Mouse (Mus musculus) intestine, embryonic 16.5 days (tissue): Measurements from ENCODE around the gene Camkk2. TPM values are rescaled to one million over a fixed set of nuclear protein-coding genes. Genes with fewer than 3 reads are reported as not detected.

ENCODE experiments used
- ATAC-seq: fragments of 200-750 bp; cut with Nextera tagmentation; 2 replicates; pipeline ENCODE4 v1.8.0; 2017; ENCODE audit warnings: moderate TSS enrichment, moderate library complexity
- H3K27ac ChIP-seq: fragments of 300-500 bp; sonication (generic); 2 replicates; pipeline ENCODE4 v1.5.1; 2014; ENCODE audit warnings: mild to moderate bottlenecking, low read length
- H3K27me3 ChIP-seq: fragments of 300-500 bp; sonication (generic); replicated peaks from 2 replicates; pipeline ENCODE4 v1.6.1; 2014; ENCODE audit warnings: low read length, control low read depth, mixed read lengths; ENCODE audit not compliant: control insufficient read depth, insufficient read depth
- H3K36me3 ChIP-seq: fragments of 300-500 bp; sonication (generic); 2 replicates; pipeline ENCODE4 v1.6.1; 2014; ENCODE audit warnings: low read length, control low read depth; ENCODE audit not compliant: control insufficient read depth, insufficient read depth
- H3K4me1 ChIP-seq: fragments of 300-500 bp; sonication (generic); 2 replicates; pipeline ENCODE4 v1.6.1; 2014; ENCODE audit warnings: low read length, control low read depth, mixed read lengths; ENCODE audit not compliant: control insufficient read depth, insufficient read depth
- H3K4me2 ChIP-seq: fragments of 300-500 bp; sonication (generic); 2 replicates; pipeline ENCODE4 v1.6.1; 2014; ENCODE audit warnings: low read depth, low read length, control low read depth
- H3K4me3 ChIP-seq: fragments of 300-500 bp; sonication (generic); 2 replicates; pipeline ENCODE4 v1.5.1; 2014; ENCODE audit warnings: mild to moderate bottlenecking, low read length
- H3K9ac ChIP-seq: fragments of 300-500 bp; sonication (generic); 2 replicates; pipeline ENCODE4 v1.6.1; 2014; ENCODE audit warnings: low read depth, low read length
- H3K9me3 ChIP-seq: fragments of 300-500 bp; sonication (generic); 2 replicates; pipeline ENCODE4 v1.6.1; 2016; ENCODE audit warnings: low read length, control low read depth; ENCODE audit not compliant: control insufficient read depth
- WGBS: fragments of 180-500 bp; shearing (Covaris S2); extraction: QIAGEN DNeasy Blood & Tissue Kit; methylation state at CpG from one replicate; pipeline ENCODE4 v1.1.7; 2014; 5-methylcytosine and 5-hydroxymethylcytosine counted together
- polyA plus RNA-seq: library from polyadenylated mRNA; unstranded; fragments of >200 nt; fragmentation: Nextera tagmentation; extraction: Ambion mirVana; gene quantifications from 2 replicates; pipeline ENCODE4 v1.2.1, GENCODE M21; 2015

The Camkk2 gene
- polyA plus RNA-seq, 1 experiment from 2014 or later, result 17.1 TPM

DNA sequence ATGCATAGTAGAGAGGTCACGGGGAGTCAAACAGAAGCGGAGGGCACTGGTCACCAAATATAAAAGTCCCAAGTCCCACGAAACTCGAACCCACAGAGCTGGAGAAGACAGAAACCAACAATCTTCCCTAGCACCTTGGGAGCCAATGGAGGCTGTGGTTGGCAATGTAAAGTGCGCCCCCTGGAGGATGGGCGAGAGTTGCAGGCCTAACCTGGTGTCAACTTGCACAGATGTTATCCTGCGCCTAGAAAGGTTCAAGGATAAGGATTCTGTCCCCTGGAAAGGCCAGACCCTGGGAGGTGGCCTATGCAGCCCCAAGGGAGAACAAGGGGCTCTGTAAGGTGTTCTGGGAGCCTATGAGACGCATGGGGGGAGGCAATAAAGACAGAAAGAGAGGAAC, 47.9 kb downstream of the Camkk2 start:
- H3K27me3 ChIP-seq, result no peaks in the 10 kb centered on the region
- no peaks in the 10 kb centered on the region for H3K36me3 ChIP-seq
- peak overlapping the region; percentile 50; the same call in 1 of the 2 replicates for H3K9ac ChIP-seq
- H3K4me3 ChIP-seq, result no peak overlapping the region
- ATAC-seq, result no peak
- H3K27ac ChIP-seq, result peak overlapping the region; percentile 68
- 65% methylated on average over 8 of the region's 8 CpGs for WGBS
- no peak overlapping the region for H3K4me2 ChIP-seq
- H3K4me1 ChIP-seq, result peaks cover 19% of the 10 kb centered on the region
- H3K9me3 ChIP-seq, result no peaks in the 10 kb centered on the region

DNA sequence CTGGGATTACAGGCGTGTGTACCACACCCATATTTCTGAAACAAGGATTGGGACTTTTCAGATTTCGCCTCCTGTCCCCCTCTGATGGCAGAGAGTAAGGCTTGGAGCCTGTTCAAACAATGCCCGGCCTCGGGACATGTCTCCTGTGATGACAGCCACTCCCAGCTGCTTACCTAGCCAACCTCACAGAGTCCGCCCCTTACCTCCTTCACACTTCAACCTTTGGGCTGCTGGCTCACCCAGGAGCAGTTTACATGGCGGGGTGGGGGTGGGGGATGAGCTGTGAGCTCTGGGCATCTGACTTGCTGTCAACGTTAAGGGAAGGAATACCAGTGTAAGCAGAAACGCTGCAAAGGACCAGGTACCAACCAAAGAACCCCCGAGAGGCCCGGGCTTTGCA, 48.4 kb downstream of the Camkk2 start:
- Histone ChIP-seq H3K4me1 (peaks cover 19% of the 10 kb centered on the region), H3K27ac (no peak overlapping the region), H3K4me2 (no peak overlapping the region), H3K36me3 (no peaks in the 10 kb centered on the region), H3K9me3 (no peaks in the 10 kb centered on the region), H3K9ac (no peak overlapping the region), H3K27me3 (no peaks in the 10 kb centered on the region), H3K4me3 (no peak overlapping the region)
- 0 out of 2 replicates have a peak, but pooled peaks have one; percentile 23 for ATAC-seq
- 68% methylated on average over 10 of the region's 10 CpGs for WGBS

DNA sequence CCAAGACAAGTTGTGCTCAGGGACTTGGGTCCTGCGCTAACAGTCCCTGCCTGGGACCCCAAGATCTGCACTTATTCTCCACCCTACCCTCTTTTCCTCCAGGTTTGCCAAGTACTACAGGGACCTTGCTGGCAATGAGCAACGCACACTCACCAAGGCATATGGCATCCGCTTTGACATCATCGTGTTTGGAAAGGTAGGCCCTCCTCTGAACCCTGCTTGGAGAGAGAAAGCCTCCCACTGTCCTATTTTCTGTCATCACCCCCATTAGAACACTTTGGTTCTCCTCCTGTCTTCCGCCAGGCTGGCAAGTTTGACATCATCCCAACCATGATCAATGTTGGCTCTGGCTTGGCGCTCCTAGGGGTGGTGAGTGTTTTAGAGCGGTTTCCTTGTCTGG, 52.1 kb downstream of the Camkk2 start:
- 89% methylated on average over 7 of the region's 7 CpGs for WGBS
- Histone ChIP-seq H3K4me3 (no peak overlapping the region), H3K36me3 (no peaks in the 10 kb centered on the region), H3K4me2 (no peak overlapping the region), H3K9ac (no peak overlapping the region), H3K9me3 (no peaks in the 10 kb centered on the region), H3K27ac (no peak overlapping the region), H3K4me1 (peaks cover 12% of the 10 kb centered on the region), H3K27me3 (no peaks in the 10 kb centered on the region)
- ATAC-seq, result no peak

DNA sequence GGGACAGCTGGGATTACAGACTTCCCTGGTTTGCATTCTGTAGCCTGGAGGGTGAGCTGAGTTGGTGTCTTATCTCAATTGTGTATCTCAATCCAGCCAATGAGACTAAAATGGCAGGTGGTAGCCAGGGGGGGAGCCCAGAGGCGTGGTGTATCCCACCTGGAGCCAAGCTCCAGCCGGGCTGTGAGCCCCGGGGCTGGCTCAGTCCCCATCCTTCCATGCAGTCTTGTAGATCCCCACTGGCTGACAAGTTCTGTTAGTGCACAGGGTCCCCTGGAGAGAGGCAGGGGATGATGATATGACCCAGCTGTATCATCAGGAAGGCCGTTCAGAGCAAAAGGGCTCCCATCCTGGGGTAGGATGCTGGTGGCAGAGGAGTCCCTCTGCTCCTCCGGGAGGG, 52.6 kb downstream of the Camkk2 start:
- Histone ChIP-seq H3K36me3 (no peaks in the 10 kb centered on the region), H3K27ac (no peak overlapping the region), H3K4me1 (peaks cover 7% of the 10 kb centered on the region), H3K4me3 (no peak overlapping the region), H3K9ac (no peak overlapping the region), H3K9me3 (no peaks in the 10 kb centered on the region), H3K27me3 (no peaks in the 10 kb centered on the region), H3K4me2 (no peak overlapping the region)
- WGBS, result 63% methylated on average over 5 of the region's 5 CpGs
- 0 out of 2 replicates have a peak, but pooled peaks have one; percentile 37 for ATAC-seq

DNA sequence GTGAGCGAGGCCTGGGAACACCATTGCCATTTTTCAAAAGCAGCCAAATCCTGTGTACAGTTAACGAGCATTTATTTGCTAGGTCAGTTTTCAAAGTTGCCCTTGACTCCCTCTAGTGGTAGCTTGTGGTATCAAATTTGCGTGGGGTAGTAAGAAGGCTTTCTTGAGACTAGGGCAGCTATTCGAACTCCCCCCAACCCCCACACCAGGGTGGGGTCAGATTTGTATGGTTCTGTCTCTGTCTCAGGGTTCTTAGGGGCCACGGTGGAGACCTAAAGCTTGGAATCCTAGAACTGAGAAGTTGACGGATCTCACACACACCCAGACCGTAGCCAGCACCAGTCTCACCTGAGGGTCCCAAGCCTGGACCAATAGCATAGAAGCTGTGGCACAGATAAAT, 53.1 kb downstream of the Camkk2 start:
- Histone ChIP-seq H3K9me3 (no peaks in the 10 kb centered on the region), H3K4me3 (no peak overlapping the region), H3K27me3 (no peaks in the 10 kb centered on the region), H3K36me3 (no peaks in the 10 kb centered on the region), H3K9ac (no peak overlapping the region), H3K4me2 (no peak overlapping the region), H3K4me1 (0 out of 2 replicates have a peak, but pooled peaks cover 3% of the 10 kb centered on the region), H3K27ac (no peak overlapping the region)
- ATAC-seq, result peak; percentile 41; the same call in 1 of the 2 replicates
- 18% methylated on average over 7 of the region's 7 CpGs for WGBS

DNA sequence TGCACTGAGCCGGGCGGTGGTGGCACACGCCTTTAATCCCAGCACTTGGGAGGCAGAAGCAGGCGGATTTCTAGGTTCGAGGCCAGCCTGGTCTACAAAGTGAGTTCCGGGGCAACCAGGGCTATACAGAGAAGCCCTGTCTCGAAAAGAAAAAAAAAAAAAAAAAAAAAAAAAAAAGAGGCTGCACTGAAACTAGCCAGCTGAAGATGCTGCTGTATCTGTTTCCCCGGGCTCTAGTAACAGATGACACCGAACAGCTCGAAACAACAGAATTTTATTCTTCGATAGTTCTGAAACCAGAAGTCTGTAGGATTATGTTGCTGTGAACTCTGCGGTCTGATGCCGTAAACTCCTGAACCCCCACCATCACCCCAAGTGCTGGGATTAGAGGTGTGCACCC, 53.8 kb downstream of the Camkk2 start:
- no peaks in the 10 kb centered on the region for H3K36me3 ChIP-seq
- no peak overlapping the region for H3K9ac ChIP-seq
- ATAC-seq, result no peak
- no peak overlapping the region for H3K4me2 ChIP-seq
- H3K27ac ChIP-seq, result no peak overlapping the region
- 0 out of 2 replicates have a peak, but pooled peaks cover under 1% of the 10 kb centered on the region for H3K4me1 ChIP-seq
- no peaks in the 10 kb centered on the region for H3K27me3 ChIP-seq
- H3K4me3 ChIP-seq, result no peak overlapping the region
- 87% methylated on average over 13 of the region's 13 CpGs for WGBS
- H3K9me3 ChIP-seq, result no peaks in the 10 kb centered on the region

DNA sequence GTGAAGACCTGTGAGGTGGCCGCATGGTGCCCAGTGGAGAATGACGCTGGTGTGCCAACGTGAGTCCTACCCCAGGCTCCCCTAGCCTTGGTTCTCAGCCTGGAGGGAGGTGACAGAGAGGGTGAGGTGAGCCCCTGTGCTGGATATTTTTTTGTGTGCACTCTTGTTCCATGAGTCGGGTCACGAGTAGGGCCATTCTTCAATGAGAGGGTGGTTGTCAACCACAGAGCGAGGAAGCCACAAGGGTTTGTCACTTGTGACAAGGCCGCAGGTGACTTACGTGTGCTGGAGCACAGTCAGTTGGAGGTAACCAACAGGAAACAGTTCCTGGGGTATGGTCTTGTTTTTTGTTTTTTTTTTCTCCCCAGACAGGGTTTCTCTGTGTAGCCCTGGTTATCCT, 60.0 kb downstream of the Camkk2 start:
- Histone ChIP-seq H3K27me3 (no peaks in the 10 kb centered on the region), H3K9ac (no peak overlapping the region), H3K4me3 (no peak overlapping the region), H3K36me3 (no peaks in the 10 kb centered on the region), H3K4me1 (no peaks in the 10 kb centered on the region), H3K4me2 (no peak overlapping the region), H3K9me3 (no peaks in the 10 kb centered on the region), H3K27ac (no peak overlapping the region)
- no peak for ATAC-seq
- 91% methylated on average over 8 of the region's 8 CpGs for WGBS

DNA sequence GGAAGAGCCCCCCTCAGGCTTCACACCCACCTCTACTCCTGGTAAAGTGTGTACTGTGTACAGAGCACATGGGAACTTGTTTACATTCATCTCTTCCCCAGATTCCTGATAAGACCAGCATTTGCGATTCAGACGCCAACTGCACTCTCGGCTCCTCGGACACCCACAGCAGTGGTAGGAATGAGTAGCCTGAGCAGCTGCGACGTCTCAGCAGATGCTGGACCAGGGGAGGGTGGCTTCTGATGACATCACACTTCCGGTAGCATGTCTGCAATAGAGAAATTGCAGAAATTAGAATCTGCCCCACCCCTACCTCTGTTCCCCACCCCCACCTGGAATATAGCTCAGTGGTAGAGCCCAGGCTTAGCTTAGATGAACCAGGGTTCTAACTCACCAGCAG, 60.8 kb downstream of the Camkk2 start:
- Histone ChIP-seq H3K27ac (no peak overlapping the region), H3K4me3 (no peak overlapping the region), H3K9me3 (no peaks in the 10 kb centered on the region), H3K9ac (no peak overlapping the region), H3K36me3 (no peaks in the 10 kb centered on the region), H3K4me2 (no peak overlapping the region), H3K4me1 (no peaks in the 10 kb centered on the region), H3K27me3 (no peaks in the 10 kb centered on the region)
- no peak for ATAC-seq
- WGBS, result 53% methylated on average over 7 of the region's 7 CpGs

DNA sequence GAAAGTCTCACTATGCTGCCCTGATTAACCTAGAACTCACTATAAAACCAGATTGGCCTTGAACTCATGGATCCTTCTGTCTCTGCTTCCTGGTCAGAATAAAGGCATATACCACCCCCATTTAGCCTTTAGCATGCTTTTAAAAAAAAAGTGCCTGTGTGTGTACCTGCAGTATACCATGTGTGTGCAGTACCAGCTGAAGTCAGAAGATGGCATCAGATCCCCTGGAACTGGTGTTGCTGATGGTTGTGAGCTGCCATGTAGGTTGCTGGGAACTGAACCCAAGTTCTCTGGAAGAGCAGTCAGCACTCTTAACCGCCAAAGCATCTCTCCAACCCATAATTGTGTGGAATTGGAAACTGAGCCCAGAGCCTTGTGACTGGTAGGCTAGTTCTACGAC, 62.4 kb downstream of the Camkk2 start:
- ATAC-seq, result no peak

DNA sequence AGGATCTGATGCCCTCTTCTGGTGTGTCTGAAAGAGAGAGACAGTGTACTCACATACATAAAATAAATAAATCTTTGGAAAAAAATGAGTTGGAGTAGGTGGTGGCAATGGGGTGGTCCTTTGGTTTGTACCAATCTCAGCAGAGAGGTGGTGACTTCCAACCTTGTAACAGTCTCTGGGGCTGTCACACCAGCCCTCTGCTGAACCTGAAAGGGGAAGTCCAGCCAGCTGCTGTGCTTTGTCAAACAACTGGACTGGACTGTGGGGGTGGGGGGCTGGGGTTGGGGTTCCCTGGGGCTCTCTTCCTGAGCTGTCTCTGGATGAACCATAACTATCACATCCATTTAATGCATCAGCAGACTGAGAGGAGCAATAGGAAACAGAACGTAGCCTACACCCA, 63.5 kb downstream of the Camkk2 start:
- Histone ChIP-seq H3K4me2 (no peak overlapping the region), H3K27me3 (no peaks in the 10 kb centered on the region), H3K4me1 (no peaks in the 10 kb centered on the region), H3K4me3 (no peak overlapping the region), H3K9me3 (peaks cover 4% of the 10 kb centered on the region; the same call in 1 of the 2 replicates), H3K36me3 (no peaks in the 10 kb centered on the region), H3K9ac (no peak overlapping the region), H3K27ac (no peak overlapping the region)
- 71% methylated on average over 1 of the region's 1 CpGs for WGBS
- no peak for ATAC-seq

More for the DNA sequence above, 62.4 kb downstream of the Camkk2 start:
- Histone ChIP-seq H3K4me1 (no peaks in the 10 kb centered on the region), H3K27me3 (no peaks in the 10 kb centered on the region), H3K9ac (no peak overlapping the region), H3K36me3 (no peaks in the 10 kb centered on the region), H3K27ac (no peak overlapping the region), H3K4me2 (no peak overlapping the region), H3K9me3 (peaks cover 4% of the 10 kb centered on the region; the same call in 1 of the 2 replicates), H3K4me3 (no peak overlapping the region)
- WGBS, result 96% methylated on average over 2 of the region's 2 CpGs
